Mouse (Mus musculus) lung, postnatal 0 days (tissue): ENCODE results near the gene Gm525. TPM values are rescaled to one million over a fixed set of nuclear protein-coding genes. Genes with fewer than 3 reads are reported as not detected.
A peak's percentile ranks its signal among the peaks of the same experiment; 100 is the strongest.

Experiments
- ATAC-seq: fragments of 200-750 bp; cut with Nextera tagmentation; 2 replicates; pipeline ENCODE4 v1.8.0; 2017; ENCODE audit warnings: moderate library complexity
- DNase-seq: peaks from one replicate; pipeline ENCODE4 v3.0.0-alpha.2; 2016; ENCODE audit warnings: low spot score
- H3K27ac ChIP-seq: fragments of 300-500 bp; sonication (generic); 2 replicates; pipeline ENCODE4 v1.5.1; 2014; ENCODE audit warnings: antibody characterized with exemption, mild to moderate bottlenecking, low read length, mixed read lengths
- H3K27me3 ChIP-seq: fragments of 300-500 bp; sonication (generic); replicated peaks from 2 replicates; pipeline ENCODE4 v1.6.1; 2014; ENCODE audit warnings: low read length, mixed read lengths; ENCODE audit not compliant: insufficient read depth
- H3K36me3 ChIP-seq: fragments of 300-500 bp; sonication (generic); 2 replicates; pipeline ENCODE4 v1.6.1; 2014; ENCODE audit warnings: low read length, mixed read lengths; ENCODE audit not compliant: insufficient read depth
- H3K4me1 ChIP-seq: fragments of 300-500 bp; sonication (generic); 2 replicates; pipeline ENCODE4 v1.6.1; 2014; ENCODE audit warnings: antibody characterized with exemption, low read depth, low read length, mixed read lengths; ENCODE audit not compliant: insufficient read depth
- H3K4me2 ChIP-seq: fragments of 300-500 bp; sonication (generic); replicated peaks from 2 replicates; pipeline ENCODE4 v1.6.1; 2014; ENCODE audit warnings: low read depth, mild to moderate bottlenecking, low read length, moderate library complexity, mixed read lengths
- H3K4me3 ChIP-seq: fragments of 300-500 bp; sonication (generic); 2 replicates; pipeline ENCODE4 v1.5.1; 2014; ENCODE audit warnings: low read depth, low read length
- H3K9ac ChIP-seq: fragments of 300-500 bp; sonication (generic); replicated peaks from 2 replicates; pipeline ENCODE4 v1.6.1; 2014; ENCODE audit warnings: low read depth, mild to moderate bottlenecking
- H3K9me3 ChIP-seq: fragments of 300-500 bp; sonication (generic); 2 replicates; pipeline ENCODE4 v1.6.1; 2016; ENCODE audit warnings: low read length, mixed read lengths
- CTCF ChIP-seq: IDR thresholded peaks from 2 replicates; pipeline ENCODE4 v1.5.1; 2016; ENCODE audit warnings: antibody characterized with exemption, mild to moderate bottlenecking
- EP300 ChIP-seq: IDR thresholded peaks from 2 replicates; pipeline ENCODE4 v1.6.1; 2016; ENCODE audit warnings: antibody characterized with exemption, mild to moderate bottlenecking, control low read depth
- WGBS: fragments of 180-500 bp; shearing (Covaris S2); extraction: QIAGEN DNeasy Blood & Tissue Kit; methylation state at CpG from one replicate; pipeline ENCODE4 v1.1.7; 2014; 5-methylcytosine and 5-hydroxymethylcytosine counted together
- polyA plus RNA-seq: library from polyadenylated mRNA; unstranded; fragments of >200 nt; fragmentation: Nextera tagmentation; extraction: Ambion mirVana; gene quantifications from 2 replicates; pipeline ENCODE4 v1.2.1, GENCODE M21; 2015

Gene Gm525
- polyA plus RNA-seq, 1 experiment from 2014 or later, result 0.25 TPM

DNA sequence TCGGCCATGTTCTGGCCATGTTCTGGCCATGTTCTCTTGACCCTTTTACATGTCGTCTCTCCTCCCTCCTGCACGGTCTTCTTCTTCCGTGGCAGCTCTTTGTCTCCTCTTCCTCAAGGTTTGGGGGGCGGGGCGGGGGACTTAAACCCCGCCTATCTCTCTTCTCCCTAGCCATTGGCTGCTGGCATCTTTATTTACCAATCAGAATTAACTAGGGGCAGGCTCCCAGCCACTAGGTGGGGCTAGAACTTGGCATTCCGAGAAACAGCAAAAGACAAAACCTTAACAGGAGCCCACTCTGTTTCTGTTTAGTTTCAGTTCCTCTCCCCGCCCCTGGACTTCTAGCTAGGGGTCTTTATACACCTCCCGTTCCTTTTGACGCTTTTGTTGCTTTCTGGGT, 32.2 kb downstream of the Gm525 start:
- H3K36me3 ChIP-seq, result no peaks in the 10 kb centered on the region
- no peak for ATAC-seq
- no peak overlapping the region for H3K4me3 ChIP-seq
- no peak overlapping the region for H3K4me2 ChIP-seq
- H3K4me1 ChIP-seq, result no peaks in the 10 kb centered on the region
- H3K27ac ChIP-seq, result no peak overlapping the region
- H3K9ac ChIP-seq, result no peak overlapping the region
- H3K27me3 ChIP-seq, result no peaks in the 10 kb centered on the region
- WGBS, result 80% methylated on average over 11 of the region's 11 CpGs
- no peak for DNase-seq
- no peak for TF ChIP-seq EP300
- peak; percentile 22; the same call in 1 of the 2 replicates for TF ChIP-seq CTCF
- no peaks in the 10 kb centered on the region for H3K9me3 ChIP-seq

DNA sequence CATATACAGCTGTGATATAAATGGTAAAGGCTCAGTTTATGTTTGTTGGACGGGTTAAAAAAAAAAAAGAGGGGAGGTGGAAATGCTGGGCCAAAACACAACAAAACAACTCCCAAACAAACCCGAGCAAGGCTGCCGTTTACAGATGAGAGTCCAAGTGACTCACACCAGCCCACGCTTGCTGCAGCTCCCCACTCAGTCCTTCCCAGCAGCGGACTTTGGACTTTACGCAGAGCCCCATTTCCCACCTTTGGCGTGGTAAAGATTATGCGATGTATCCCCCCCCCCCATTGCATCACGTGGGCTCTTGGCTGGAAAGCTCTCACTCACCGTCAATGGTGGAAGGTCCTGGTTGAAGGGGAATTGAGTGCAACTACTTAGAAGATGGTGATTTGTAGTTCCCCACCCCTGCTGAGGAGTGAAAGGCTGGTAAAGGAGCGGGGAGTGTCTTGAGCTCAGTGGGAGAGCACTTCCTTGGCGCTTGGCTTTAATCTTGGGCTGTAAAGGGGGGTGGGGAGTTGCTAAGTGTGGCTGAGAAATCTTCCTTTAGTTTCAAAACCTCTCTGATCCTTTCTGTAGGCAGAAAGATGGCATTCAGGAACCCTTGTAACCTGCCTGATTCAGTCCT, 33.7 kb downstream of the Gm525 start:
- no peak for TF ChIP-seq EP300
- no peak for TF ChIP-seq CTCF
- H3K27ac ChIP-seq, result no peak overlapping the region
- H3K4me1 ChIP-seq, result no peaks in the 10 kb centered on the region
- WGBS, result 33% methylated on average over 12 of the region's 12 CpGs
- H3K36me3 ChIP-seq, result no peaks in the 10 kb centered on the region
- no peaks in the 10 kb centered on the region for H3K27me3 ChIP-seq
- DNase-seq, result no peak
- H3K4me2 ChIP-seq, result no peak overlapping the region
- H3K9me3 ChIP-seq, result no peaks in the 10 kb centered on the region
- no peak overlapping the region for H3K9ac ChIP-seq
- no peak for ATAC-seq
- no peak overlapping the region for H3K4me3 ChIP-seq

DNA sequence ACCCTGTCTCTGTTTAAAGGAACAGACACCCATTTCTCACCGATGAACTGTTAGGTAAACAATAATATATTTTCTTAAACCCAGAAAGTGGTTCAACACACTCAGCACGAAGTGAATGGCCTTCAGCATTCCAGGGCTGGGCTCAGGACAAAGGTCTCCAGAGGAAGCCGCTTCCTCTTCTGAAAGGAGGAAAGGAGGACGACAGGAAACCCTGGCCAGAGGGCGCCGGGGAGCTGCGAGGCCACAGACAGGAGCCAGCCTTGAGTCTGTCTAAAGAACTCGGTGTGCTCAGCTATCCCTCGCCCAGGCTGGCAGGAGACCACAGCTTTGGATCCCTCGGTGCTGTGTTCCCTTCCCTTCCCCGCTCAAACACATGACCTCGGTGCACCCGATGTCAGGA, 50.8 kb downstream of the Gm525 start:
- Histone ChIP-seq H3K4me1 (no peaks in the 10 kb centered on the region), H3K4me2 (0 out of 2 replicates have a peak overlapping the region, but pooled peaks have one; percentile 17), H3K9ac (no peak overlapping the region), H3K27ac (no peak overlapping the region), H3K9me3 (no peaks in the 10 kb centered on the region), H3K27me3 (no peaks in the 10 kb centered on the region), H3K36me3 (no peaks in the 10 kb centered on the region), H3K4me3 (no peak overlapping the region)
- TF ChIP-seq CTCF (no peak; the same call in 1 of the 2 replicates), EP300 (no peak)
- DNase-seq, result peak; percentile 13
- 10% methylated on average over 13 of the region's 13 CpGs for WGBS
- peak; percentile 23; the same call in 1 of the 2 replicates for ATAC-seq

DNA sequence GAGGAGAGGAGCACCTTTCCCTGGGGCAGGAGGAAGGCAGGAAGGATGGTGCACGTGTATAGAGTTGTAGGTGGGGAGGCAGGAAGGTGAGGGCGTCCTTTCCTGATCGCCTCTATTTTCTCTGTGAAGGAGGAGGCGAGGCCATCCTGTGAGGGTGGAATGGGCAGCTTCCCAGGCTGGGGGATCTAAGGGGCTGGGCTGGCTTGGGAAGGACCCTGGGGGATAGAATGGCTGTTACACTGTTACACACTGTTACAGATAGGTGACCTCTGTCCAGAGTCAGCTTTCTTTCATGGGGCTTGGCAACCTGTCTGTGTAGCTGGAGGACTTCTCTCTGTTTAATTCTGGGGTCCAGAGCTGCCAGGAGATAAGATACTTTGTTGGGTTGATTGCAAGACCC, 57.2 kb downstream of the Gm525 start:
- ATAC-seq, result no peak
- TF ChIP-seq EP300 (no peak), CTCF (no peak)
- Histone ChIP-seq H3K27me3 (no peaks in the 10 kb centered on the region), H3K9ac (no peak overlapping the region), H3K4me2 (no peak overlapping the region), H3K27ac (no peak overlapping the region), H3K4me3 (no peak overlapping the region), H3K4me1 (no peaks in the 10 kb centered on the region), H3K9me3 (no peaks in the 10 kb centered on the region), H3K36me3 (no peaks in the 10 kb centered on the region)
- 46% methylated on average over 4 of the region's 4 CpGs for WGBS
- no peak for DNase-seq

DNA sequence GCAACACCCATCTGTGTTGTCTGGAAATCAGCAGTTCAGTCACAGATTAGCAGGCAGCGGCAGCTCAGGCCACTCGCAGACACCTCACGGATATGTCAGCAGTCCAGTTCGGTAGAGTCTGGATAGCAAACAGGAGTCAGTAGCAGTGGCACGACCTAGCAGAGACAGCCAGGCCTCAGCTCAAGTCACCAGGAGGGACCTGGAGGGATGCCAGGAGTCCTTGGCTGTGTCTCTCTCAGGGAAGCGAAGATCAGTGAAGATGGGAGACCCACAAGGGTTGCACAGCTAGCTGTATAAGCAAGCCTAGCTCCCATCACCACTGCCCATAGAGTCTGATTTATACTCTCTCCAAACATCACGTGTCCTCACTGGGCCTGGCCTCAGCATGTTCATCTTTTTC, 58.8 kb downstream of the Gm525 start:
- Histone ChIP-seq H3K36me3 (no peaks in the 10 kb centered on the region), H3K27ac (no peak overlapping the region), H3K27me3 (no peaks in the 10 kb centered on the region), H3K9ac (no peak overlapping the region), H3K4me1 (no peaks in the 10 kb centered on the region), H3K9me3 (no peaks in the 10 kb centered on the region), H3K4me2 (no peak overlapping the region), H3K4me3 (no peak overlapping the region)
- DNase-seq, result no peak
- WGBS, result 56% methylated on average over 7 of the region's 7 CpGs
- TF ChIP-seq CTCF, result no peak
- TF ChIP-seq EP300, result no peak
- ATAC-seq, result no peak

DNA sequence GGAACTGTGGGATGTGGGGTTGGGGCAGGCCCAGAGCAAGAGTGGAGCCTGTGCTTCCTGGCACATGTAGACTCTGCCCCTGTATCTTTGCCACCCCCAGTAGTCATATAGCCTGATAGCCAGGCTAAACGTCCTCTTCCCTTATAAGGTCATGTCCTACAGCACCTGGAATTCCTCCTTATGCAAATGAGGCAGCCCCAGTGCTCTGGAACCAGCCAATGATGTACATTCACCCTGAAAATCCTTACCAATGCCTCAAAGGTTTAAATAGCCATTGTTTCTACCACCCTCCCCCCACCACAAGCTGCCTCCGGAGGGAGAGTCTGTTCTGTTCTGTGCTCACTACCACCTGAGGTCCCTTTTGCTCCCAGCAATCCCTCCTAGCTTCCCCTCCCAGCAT, 60.6 kb downstream of the Gm525 start:
- Histone ChIP-seq H3K9me3 (no peaks in the 10 kb centered on the region), H3K36me3 (no peaks in the 10 kb centered on the region), H3K27ac (no peak overlapping the region), H3K4me3 (no peak overlapping the region), H3K4me2 (no peak overlapping the region), H3K4me1 (no peaks in the 10 kb centered on the region), H3K27me3 (no peaks in the 10 kb centered on the region), H3K9ac (no peak overlapping the region)
- TF ChIP-seq CTCF (no peak), EP300 (no peak)
- WGBS, result 56% methylated on average over 2 of the region's 2 CpGs
- no peak for ATAC-seq
- no peak for DNase-seq

DNA sequence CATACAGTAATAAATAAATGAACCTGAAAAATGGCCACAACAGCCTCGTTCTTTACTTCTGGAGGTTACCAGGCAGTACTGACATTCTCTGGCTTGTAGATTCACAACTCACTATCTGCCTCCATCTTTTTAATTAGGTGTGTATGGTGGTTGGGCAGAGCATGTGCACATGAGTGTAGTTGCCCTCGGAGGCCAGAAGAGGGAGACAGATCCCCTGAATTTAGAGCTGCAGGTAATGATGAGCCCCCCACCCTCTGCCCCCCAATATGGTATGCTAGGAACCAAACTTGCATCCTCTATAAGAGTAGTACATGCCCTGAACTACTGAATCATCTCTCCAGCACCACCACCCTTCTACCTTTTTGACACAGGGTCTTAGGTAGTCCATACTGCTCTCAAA, 64.3 kb downstream of the Gm525 start:
- Histone ChIP-seq H3K27ac (no peak overlapping the region), H3K9ac (no peak overlapping the region), H3K36me3 (no peaks in the 10 kb centered on the region), H3K9me3 (no peaks in the 10 kb centered on the region), H3K4me3 (no peak overlapping the region), H3K4me2 (no peak overlapping the region), H3K27me3 (no peaks in the 10 kb centered on the region), H3K4me1 (no peaks in the 10 kb centered on the region)
- WGBS, result 97% methylated on average over 2 of the region's 2 CpGs
- DNase-seq (no peak), ATAC-seq (no peak)
- no peak for TF ChIP-seq EP300
- TF ChIP-seq CTCF, result no peak

Other genes starting within 250 kb of the Gm525 start
- gene Akap1, start 209.3 kb upstream of the Gm525 start, polyA plus RNA-seq, result 12.6 and 13.5 TPM in 2 replicates
- gene Scpep1, start 118.4 kb upstream of the Gm525 start, polyA plus RNA-seq, result 63.0 and 68.8 TPM in 2 replicates
- gene Elobl, start 106.9 kb upstream of the Gm525 start, polyA plus RNA-seq, result not detected in 2 replicates
- gene Coil, start 103.6 kb upstream of the Gm525 start, polyA plus RNA-seq, result 5.6 and 5.8 TPM in 2 replicates
- gene Trim25, start 74.5 kb upstream of the Gm525 start, polyA plus RNA-seq, result 23.5 and 24.3 TPM in 2 replicates
- 3.4 and 3.6 TPM in 2 replicates for gene Dgke, start 7.0 kb upstream of the Gm525 start, polyA plus RNA-seq
- 0.86 and 0.95 TPM in 2 replicates for gene Nog, start 228.5 kb downstream of the Gm525 start, polyA plus RNA-seq